Mouse (Mus musculus): Measurements from ENCODE around the gene Tcstv1.
"Not testable (repeated sequence)": the region's sequence is repeated elsewhere in the genome, so short reads cannot be mapped to it uniquely, and the experiment has no call there.

Tcstv1 gene

GRCm38 (mm10) chr13:119894685-119895084, at the start of gene Tcstv1:
Tcstv1 (minus strand) TSS chr13:119894785.
- DNase-seq (ENCODE audit: low spot score in 2 of 2), result not testable (repeated sequence)

GRCm38 (mm10) chr13:119929172-119929571, 34.6 kb upstream of the Tcstv1 start, which contains the start of gene Gm21761:
Gm21761 (minus strand) TSS chr13:119929272.
- DNase-seq (ENCODE audit: low spot score in 2 of 2), result not testable (repeated sequence)

- not testable (repeated sequence) for DNase-seq (ENCODE audit: low spot score in 2 of 2)
Observed at GRCm38 (mm10) chr13:119924597-119925340, 30.2 kb upstream of the Tcstv1 start.

GRCm38 (mm10) chr13:119916966-119917722, 22.6 kb upstream of the Tcstv1 start:
- DNase-seq (ENCODE audit: low spot score in 2 of 2), result not testable (repeated sequence)

- not testable (repeated sequence) for DNase-seq (ENCODE audit: low spot score in 2 of 2)
Observed at GRCm38 (mm10) chr13:119916449-119916848, 21.9 kb upstream of the Tcstv1 start.

- DNase-seq (ENCODE audit: low spot score in 2 of 2), result not testable (repeated sequence)
Observed at GRCm38 (mm10) chr13:119898549-119898948, 4.0 kb upstream of the Tcstv1 start.

GRCm38 (mm10) chr13:119886896-119887295, 7.7 kb downstream of the Tcstv1 start:
- not testable (repeated sequence) for DNase-seq (ENCODE audit: low spot score in 2 of 2)

- not testable (repeated sequence) for DNase-seq (ENCODE audit: low spot score in 2 of 2)
Observed at GRCm38 (mm10) chr13:119864395-119864999, 30.1 kb downstream of the Tcstv1 start.

- DNase-seq (ENCODE audit: low spot score in 2 of 2), result not testable (repeated sequence)
Observed at GRCm38 (mm10) chr13:119862399-119862798, 32.2 kb downstream of the Tcstv1 start.
